In genomic region chr19:16168192-16168591, GRCm38 (mm10) we compare ENCODE assay signal across 8 mouse cellular contexts. TPM values are rescaled to one million over a fixed set of nuclear protein-coding genes. Genes with fewer than 3 reads are reported as not detected.
DNase-seq lines count a peak whose midpoint lies in the region; ATAC-seq lines count a peak whose summit lies in the region.

No protein-coding gene starts in this region.

- H3K4me2 ChIP-seq in heart, embryonic 13.5 days = peak overlapping the region; percentile 2; the same call in 1 of the 2 replicates
- no peak overlapping the region for H3K4me2 ChIP-seq in kidney, embryonic 16.5 days (replicated peaks; ENCODE audit: low read depth, low read length)
- H3K4me2 ChIP-seq in stomach, embryonic 15.5 days = 0 out of 2 replicates have a peak overlapping the region, but pooled peaks have one; percentile 1

- no peak overlapping the region for H3K9ac ChIP-seq in heart, embryonic 13.5 days
- no peak overlapping the region for H3K9ac ChIP-seq in kidney, embryonic 16.5 days (replicated peaks; ENCODE audit: low read length)
- H3K9ac ChIP-seq in stomach, embryonic 15.5 days = no peak overlapping the region

- WGBS in heart, embryonic 13.5 days = 51% methylated on average over 4 of the region's 4 CpGs
- WGBS in kidney, embryonic 16.5 days = 19% methylated on average over 4 of the region's 4 CpGs
- 25% methylated on average over 4 of the region's 4 CpGs for WGBS in stomach, embryonic 15.5 days

- no peaks in the 10 kb centered on the region for H3K9me3 ChIP-seq in heart, embryonic 13.5 days
- no peaks in the 10 kb centered on the region for H3K9me3 ChIP-seq in kidney, embryonic 16.5 days (ENCODE audit: low read length)
- no peaks in the 10 kb centered on the region for H3K9me3 ChIP-seq in stomach, embryonic 15.5 days

- no peak for ATAC-seq in heart, embryonic 13.5 days (ENCODE audit: extremely low read depth, insufficient number of reproducible peaks, low FRiP score, low TSS enrichment)
- peak; percentile 73; the same call in 1 of the 2 replicates for ATAC-seq in kidney, embryonic 16.5 days (ENCODE audit: low FRiP score, low TSS enrichment)
- no peak for ATAC-seq in stomach, embryonic 15.5 days (ENCODE audit: insufficient read depth, low FRiP score, low read depth)
- no peak; the same call in 1 of the 2 replicates for ATAC-seq in frontal cortex, adult (ENCODE audit: low TSS enrichment)

- H3K27ac ChIP-seq in heart, embryonic 13.5 days (replicated peaks) = peak overlapping the region; percentile 83
- peak overlapping the region; percentile 82 for H3K27ac ChIP-seq in kidney, embryonic 16.5 days (ENCODE audit: low read length)
- H3K27ac ChIP-seq in stomach, embryonic 15.5 days = peak overlapping the region; percentile 84

- peak; percentile 6 for DNase-seq in MN1 (ENCODE audit: low spot score)
- DNase-seq in embryo, embryonic 10.5 days (ENCODE audit: low spot score) = peak; percentile 78
- peak; percentile 53 for DNase-seq in lung, postnatal 25 days (ENCODE audit: low spot score)
- DNase-seq in ovary, postnatal 36 days (ENCODE audit: low spot score) = no peak

- no peak overlapping the region for H3K4me3 ChIP-seq in heart, embryonic 13.5 days
- no peak overlapping the region for H3K4me3 ChIP-seq in kidney, embryonic 16.5 days (ENCODE audit: low read length)
- H3K4me3 ChIP-seq in stomach, embryonic 15.5 days (replicated peaks) = no peak overlapping the region

- peaks cover 59% of the 10 kb centered on the region for H3K4me1 ChIP-seq in heart, embryonic 13.5 days
- H3K4me1 ChIP-seq in kidney, embryonic 16.5 days (ENCODE audit: insufficient read depth, low read length) = peaks cover 45% of the 10 kb centered on the region
- H3K4me1 ChIP-seq in stomach, embryonic 15.5 days = peaks cover 38% of the 10 kb centered on the region

- H3K27me3 ChIP-seq in heart, embryonic 13.5 days (replicated peaks) = no peaks in the 10 kb centered on the region
- no peaks in the 10 kb centered on the region for H3K27me3 ChIP-seq in kidney, embryonic 16.5 days (ENCODE audit: insufficient read depth, low read length)
- H3K27me3 ChIP-seq in stomach, embryonic 15.5 days (replicated peaks) = no peaks in the 10 kb centered on the region

- H3K36me3 ChIP-seq in heart, embryonic 13.5 days = no peaks in the 10 kb centered on the region
- 0 out of 2 replicates have a peak, but pooled peaks cover 2% of the 10 kb centered on the region for H3K36me3 ChIP-seq in kidney, embryonic 16.5 days (ENCODE audit: insufficient read depth, low read length)
- H3K36me3 ChIP-seq in stomach, embryonic 15.5 days = no peaks in the 10 kb centered on the region

RNA-seq across cellular contexts. Expression of gene Gnaq, which starts 35.6 kb away (rescaled TPM):
- polyA plus RNA-seq in heart, embryonic 13.5 days (2015; fragmentation: Nextera tagmentation; extraction: Ambion mirVana) = 16.9 and 18.3 TPM in 2 replicates
- 40.0 and 41.4 TPM in 2 replicates for polyA plus RNA-seq in kidney, embryonic 16.5 days (2015; fragmentation: Nextera tagmentation; extraction: Ambion mirVana)
- polyA plus RNA-seq in stomach, embryonic 15.5 days (2015; fragmentation: Nextera tagmentation; extraction: Ambion mirVana) = 35.6 and 36.2 TPM in 2 replicates
